Mouse (Mus musculus): ENCODE measurements at regions not wholly inside any gene's neighbourhood (a gene's known extent, or its start where the extent isn't known, plus 50 kb on each side); places are given as distances from the start of the nearest gene placed in this dataset.

DNA sequence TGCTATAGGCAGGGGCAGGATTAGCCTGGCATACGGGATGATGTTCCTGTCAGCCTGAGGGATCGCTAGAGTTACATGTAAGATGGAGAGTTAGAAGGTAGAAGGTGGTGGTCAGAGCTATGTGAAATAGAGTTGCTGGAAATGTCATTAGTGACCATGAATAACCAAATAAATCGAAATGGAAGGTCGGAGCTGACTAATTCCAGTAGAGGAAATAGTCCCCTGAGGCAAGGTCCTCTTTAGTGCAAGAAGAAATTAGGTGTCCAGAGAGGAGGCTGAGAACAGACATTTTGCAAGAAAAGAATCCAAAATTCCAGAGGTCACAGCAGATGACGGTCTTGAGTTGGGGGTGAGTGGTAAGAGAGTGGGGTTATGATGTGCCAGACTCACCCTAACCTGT, 75.9 kb upstream of the Pirt start:
- TF ChIP-seq CTCF (IDR thresholded peaks at IDR 0.05) (no peak), EP300 (IDR thresholded peaks at IDR 0.05) (no peak)
